Mouse (Mus musculus) kidney, adult 2 months (tissue): ENCODE results near the gene L3mbtl3. TPM values are rescaled to one million over a fixed set of nuclear protein-coding genes. Genes with fewer than 3 reads are reported as not detected.

Source experiments
- DNase-seq: peaks from one replicate; pipeline ENCODE4 v3.0.0; 2021
- H3K27ac ChIP-seq: fragments of 200-500 bp; 2 replicates; pipeline ENCODE4 v1.5.1; 2012; ENCODE audit warnings: low read depth, low read length, control low read depth, inconsistent platforms; ENCODE audit not compliant: insufficient read depth
- H3K27me3 ChIP-seq: fragments of 200-500 bp; replicated peaks from 2 replicates; pipeline ENCODE4 v1.6.1; 2012; ENCODE audit warnings: mild to moderate bottlenecking, moderate library complexity, low read length, inconsistent platforms; ENCODE audit not compliant: control insufficient read depth, insufficient read depth
- H3K36me3 ChIP-seq: fragments of 200-500 bp; 2 replicates; pipeline ENCODE4 v1.6.1; 2012; ENCODE audit warnings: mild to moderate bottlenecking, moderate library complexity, low read length, inconsistent platforms; ENCODE audit not compliant: control insufficient read depth, insufficient read depth
- H3K4me1 ChIP-seq: fragments of 200-500 bp; 2 replicates; pipeline ENCODE4 v1.6.1; 2011; ENCODE audit warnings: low read length; ENCODE audit not compliant: control insufficient read depth, insufficient read depth
- H3K4me3 ChIP-seq: fragments of 200-500 bp; 2 replicates; pipeline ENCODE4 v1.5.1; 2011; ENCODE audit warnings: mild to moderate bottlenecking, low read depth, low read length, control low read depth; ENCODE audit not compliant: insufficient read depth
- CTCF ChIP-seq: fragments of 200-500 bp; conservative IDR thresholded peaks from 2 replicates; pipeline ENCODE4 v1.5.1; 2011; ENCODE audit warnings: low read depth, mild to moderate bottlenecking, control low read depth, low read length, moderate library complexity, mixed read lengths; ENCODE audit not compliant: insufficient read depth, insufficient read length
- POLR2A ChIP-seq: fragments of 200-500 bp; IDR thresholded peaks from one replicate; pipeline ENCODE4 v1.6.1; 2011; ENCODE audit warnings: low read depth, low read length, control low read depth
- WGBS: fragments of 180-500 bp; shearing (Covaris S2); methylation state at CpG from one replicate; pipeline ENCODE4 v1.1.7; 2018; 5-methylcytosine and 5-hydroxymethylcytosine counted together
- polyA plus RNA-seq: library from polyadenylated mRNA; depleted of rRNA; stranded (reverse); fragments of >200 nt; gene quantifications from 2 replicates; pipeline ENCODE4 v1.2.3, GENCODE M21; 2012

Gene L3mbtl3
- polyA plus RNA-seq, 1 experiment = 3.6 TPM

DNA sequence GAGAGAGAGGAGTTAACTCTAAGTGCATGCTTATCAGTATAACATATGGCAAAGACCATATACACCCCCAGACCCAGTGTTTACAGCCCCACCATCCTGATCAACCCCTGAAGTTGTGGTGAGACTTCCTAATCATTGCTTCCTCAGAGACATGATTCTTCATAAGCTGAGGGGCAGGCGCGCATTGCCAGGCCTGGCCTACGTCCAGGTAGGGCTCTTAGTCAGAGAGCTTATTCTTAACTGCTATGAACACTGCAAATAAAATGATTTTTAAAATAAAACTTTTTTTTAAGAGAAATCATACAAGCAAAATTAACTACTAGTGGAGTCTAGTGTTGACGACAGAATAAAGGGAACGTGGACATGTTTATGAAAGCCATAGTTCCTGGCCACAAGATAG is 17.5 kb downstream of the L3mbtl3 start:
- Histone ChIP-seq H3K27ac (no peak overlapping the region), H3K27me3 (no peaks in the 10 kb centered on the region), H3K36me3 (no peaks in the 10 kb centered on the region), H3K4me1 (no peaks in the 10 kb centered on the region), H3K4me3 (no peak overlapping the region)
- TF ChIP-seq POLR2A (no peak), CTCF (no peak)
- DNase-seq = no peak
- 95% methylated on average over 5 of the region's 5 CpGs for WGBS

DNA sequence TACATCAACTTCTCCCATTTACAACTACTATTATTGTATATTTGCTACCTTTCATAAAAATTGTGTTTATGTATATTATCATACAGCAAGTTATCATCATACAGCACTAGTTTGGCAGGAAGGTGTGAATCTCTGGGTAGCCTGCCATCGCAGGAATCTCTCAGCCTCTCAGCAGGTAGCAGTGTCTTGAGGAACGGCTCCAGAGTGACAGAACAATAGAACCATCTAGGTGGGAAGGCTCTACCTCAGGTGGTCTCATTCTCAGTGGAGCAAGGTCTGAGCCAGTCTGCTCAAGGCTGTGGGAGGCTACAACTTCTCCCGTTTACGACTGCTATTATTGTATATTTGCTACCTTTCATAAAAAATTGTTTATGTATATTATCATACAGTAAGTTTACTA is 22.0 kb downstream of the L3mbtl3 start:
- no peak for DNase-seq
- H3K4me3 ChIP-seq = no peak overlapping the region
- no peaks in the 10 kb centered on the region for H3K36me3 ChIP-seq
- no peaks in the 10 kb centered on the region for H3K4me1 ChIP-seq
- no peak overlapping the region for H3K27ac ChIP-seq
- WGBS = 86% methylated on average over 4 of the region's 4 CpGs
- TF ChIP-seq POLR2A (no peak), CTCF (no peak)
- no peaks in the 10 kb centered on the region for H3K27me3 ChIP-seq

DNA sequence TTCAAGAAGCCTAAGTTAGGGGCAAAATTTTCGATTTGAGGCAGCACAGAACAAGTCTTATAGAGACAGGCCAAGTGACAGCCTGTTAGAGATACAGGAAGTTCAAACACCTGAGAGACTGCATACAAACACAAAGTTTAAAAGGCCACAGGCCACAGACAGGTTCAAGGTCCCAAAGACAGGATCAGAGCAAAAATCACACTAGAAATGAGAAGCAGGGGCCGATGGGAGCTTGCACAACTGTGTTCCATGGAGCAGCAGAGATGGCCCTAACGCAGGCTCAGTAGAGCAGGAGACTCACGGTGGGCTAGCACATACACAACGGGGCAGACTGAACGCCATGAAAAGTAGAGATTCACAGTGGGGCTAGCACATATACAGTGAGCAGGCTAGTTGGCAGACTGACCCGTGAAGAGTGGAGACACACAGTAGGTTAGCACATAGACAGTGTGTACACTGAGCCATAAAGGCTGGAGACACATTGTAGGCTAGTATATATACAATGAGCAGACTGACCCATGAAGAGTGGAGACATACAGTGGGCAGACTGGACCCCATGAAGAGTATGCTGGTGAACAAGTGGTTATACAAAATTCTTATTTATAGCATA is 24.5 kb downstream of the L3mbtl3 start:
- no peaks in the 10 kb centered on the region for H3K36me3 ChIP-seq
- TF ChIP-seq POLR2A = no peak
- no peak for TF ChIP-seq CTCF
- no peaks in the 10 kb centered on the region for H3K4me1 ChIP-seq
- no peaks in the 10 kb centered on the region for H3K27me3 ChIP-seq
- 84% methylated on average over 7 of the region's 7 CpGs for WGBS
- no peak overlapping the region for H3K27ac ChIP-seq
- DNase-seq = no peak
- no peak overlapping the region for H3K4me3 ChIP-seq

DNA sequence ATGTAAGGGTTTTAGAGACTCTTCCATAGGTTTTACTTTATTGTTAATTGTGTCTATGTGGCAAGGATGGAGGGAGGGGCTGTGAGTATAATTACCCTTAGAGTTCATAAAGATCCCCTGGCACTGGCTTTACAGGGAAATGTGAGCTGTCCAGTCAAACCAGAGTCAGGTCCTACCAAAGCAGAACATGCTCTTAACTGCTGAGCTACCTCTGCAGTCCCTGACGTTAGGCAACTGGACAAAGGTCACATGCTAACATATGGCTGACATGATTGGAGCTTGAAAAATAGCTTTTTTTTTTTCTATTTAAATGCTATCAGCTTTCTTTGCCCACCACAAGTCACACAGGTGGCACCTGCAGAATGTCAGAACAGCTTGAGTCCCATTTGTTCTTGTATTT is 25.6 kb downstream of the L3mbtl3 start:
- Histone ChIP-seq H3K27ac (no peak overlapping the region), H3K4me3 (no peak overlapping the region), H3K4me1 (no peaks in the 10 kb centered on the region), H3K36me3 (no peaks in the 10 kb centered on the region), H3K27me3 (no peaks in the 10 kb centered on the region)
- 42% methylated on average over 1 of the region's 1 CpGs for WGBS
- DNase-seq = no peak
- TF ChIP-seq CTCF (no peak), POLR2A (no peak)

DNA sequence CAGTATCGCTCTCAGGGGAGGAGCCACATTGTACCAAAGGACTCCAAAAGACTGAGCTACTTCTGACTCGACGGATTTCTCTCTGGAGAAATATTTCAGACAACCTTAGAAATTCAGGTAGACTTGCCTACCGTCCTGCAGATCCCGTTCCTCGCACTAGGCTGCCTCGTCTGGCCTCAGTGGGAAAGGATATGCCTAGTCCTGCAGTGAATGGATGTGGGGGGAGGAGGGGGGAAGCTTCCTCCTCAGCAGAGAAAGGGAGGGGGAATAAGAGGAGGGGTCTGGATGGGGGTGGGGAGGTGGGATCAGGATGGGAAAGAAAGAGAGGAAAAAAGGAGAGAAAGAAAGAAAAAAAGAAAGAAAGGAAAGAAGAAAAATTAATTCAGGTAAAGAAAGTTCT is 28.2 kb downstream of the L3mbtl3 start:
- no peak overlapping the region for H3K27ac ChIP-seq
- H3K4me3 ChIP-seq = no peak overlapping the region
- no peaks in the 10 kb centered on the region for H3K36me3 ChIP-seq
- H3K27me3 ChIP-seq = no peaks in the 10 kb centered on the region
- no peak for TF ChIP-seq CTCF
- no peak for TF ChIP-seq POLR2A
- H3K4me1 ChIP-seq = no peaks in the 10 kb centered on the region
- WGBS = 73% methylated on average over 7 of the region's 7 CpGs
- DNase-seq = no peak

DNA sequence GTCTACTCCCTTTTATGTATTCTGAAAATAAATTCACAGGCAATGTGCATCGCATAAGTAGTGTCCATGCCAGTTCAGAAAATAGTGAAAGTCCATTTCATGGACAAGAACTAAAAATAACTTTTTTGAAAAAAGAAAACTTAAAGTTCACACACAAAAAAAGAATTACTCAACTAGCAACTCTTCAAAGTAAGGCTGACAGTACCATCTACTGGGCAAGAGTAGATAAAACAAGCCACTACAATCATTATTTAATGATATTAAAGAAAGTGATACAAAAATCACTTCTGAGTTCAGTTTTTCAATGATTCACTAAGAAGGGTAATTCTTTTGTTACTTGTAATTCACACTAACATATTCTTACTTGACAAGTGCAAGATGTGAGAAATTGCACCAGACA is 29.9 kb downstream of the L3mbtl3 start:
- 53% methylated on average over 1 of the region's 1 CpGs for WGBS
- no peak for DNase-seq
- no peaks in the 10 kb centered on the region for H3K27me3 ChIP-seq
- H3K4me1 ChIP-seq = no peaks in the 10 kb centered on the region
- no peaks in the 10 kb centered on the region; the same call in 1 of the 2 replicates for H3K36me3 ChIP-seq
- TF ChIP-seq CTCF (no peak), POLR2A (no peak)
- no peak overlapping the region for H3K4me3 ChIP-seq
- H3K27ac ChIP-seq = no peak overlapping the region

DNA sequence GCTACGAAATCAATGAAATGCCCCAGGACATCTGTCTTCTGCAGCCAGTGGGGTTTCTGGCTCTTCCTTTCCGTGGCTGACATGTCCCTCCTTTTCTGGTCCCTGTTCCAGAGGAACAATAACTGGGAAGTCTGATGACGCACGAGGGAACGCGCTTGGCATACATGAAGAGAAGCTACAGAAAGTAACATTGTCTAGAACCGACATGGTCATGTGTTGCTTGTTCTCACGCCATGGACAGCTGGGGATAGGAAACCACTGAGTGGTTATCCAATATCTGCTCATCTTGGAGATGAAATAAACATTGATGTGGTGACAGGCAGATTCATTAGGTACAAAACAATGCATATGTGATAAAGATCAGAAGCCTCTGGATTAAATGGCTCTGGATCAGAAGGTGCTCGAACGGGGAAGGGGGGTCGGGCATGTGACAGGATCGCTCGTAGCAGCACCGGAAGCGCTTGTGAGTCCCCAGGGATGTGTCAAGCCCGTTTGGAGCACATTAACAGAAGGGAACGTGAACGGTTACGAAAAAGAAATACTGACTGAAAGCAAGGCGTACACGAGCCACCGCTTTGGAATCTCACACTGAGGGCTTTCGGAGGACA is 37.8 kb downstream of the L3mbtl3 start:
- no peak overlapping the region for H3K27ac ChIP-seq

DNA sequence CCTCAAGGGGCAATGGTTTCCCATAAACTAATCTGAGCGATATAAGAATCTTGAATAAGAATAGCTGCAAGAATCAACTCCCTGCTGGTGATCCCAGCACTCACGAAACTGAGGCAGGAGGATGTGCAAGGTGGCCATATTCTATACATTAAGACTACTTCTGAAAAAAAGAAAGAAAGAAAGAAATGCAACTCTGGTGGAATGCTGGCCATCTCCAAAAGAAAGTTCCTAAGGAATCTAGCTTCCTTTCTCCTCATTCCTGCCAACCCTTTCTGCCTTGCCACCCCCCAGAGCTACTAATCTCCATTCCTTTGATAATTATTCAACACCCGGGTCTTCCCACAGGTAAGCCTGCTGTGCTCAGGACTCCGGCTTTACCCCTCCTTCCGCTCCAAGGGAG is 41.8 kb downstream of the L3mbtl3 start:
- TF ChIP-seq CTCF (no peak), POLR2A (no peak)
- Histone ChIP-seq H3K27me3 (no peaks in the 10 kb centered on the region), H3K4me3 (no peak overlapping the region), H3K36me3 (peaks cover 2% of the 10 kb centered on the region), H3K4me1 (no peaks in the 10 kb centered on the region), H3K27ac (no peak overlapping the region)
- WGBS = 80% methylated on average over 5 of the region's 5 CpGs
- DNase-seq = no peak

More for the DNA sequence above, 37.8 kb downstream of the L3mbtl3 start:
- 85% methylated on average over 23 of the region's 23 CpGs for WGBS
- Histone ChIP-seq H3K36me3 (peaks cover 2% of the 10 kb centered on the region), H3K4me1 (no peaks in the 10 kb centered on the region), H3K4me3 (no peak overlapping the region), H3K27me3 (no peaks in the 10 kb centered on the region)
- no peak for DNase-seq
- TF ChIP-seq POLR2A (no peak), CTCF (no peak)
